Mouse (Mus musculus): ENCODE measurements around the gene Gen1.

Gene Gen1

DNA sequence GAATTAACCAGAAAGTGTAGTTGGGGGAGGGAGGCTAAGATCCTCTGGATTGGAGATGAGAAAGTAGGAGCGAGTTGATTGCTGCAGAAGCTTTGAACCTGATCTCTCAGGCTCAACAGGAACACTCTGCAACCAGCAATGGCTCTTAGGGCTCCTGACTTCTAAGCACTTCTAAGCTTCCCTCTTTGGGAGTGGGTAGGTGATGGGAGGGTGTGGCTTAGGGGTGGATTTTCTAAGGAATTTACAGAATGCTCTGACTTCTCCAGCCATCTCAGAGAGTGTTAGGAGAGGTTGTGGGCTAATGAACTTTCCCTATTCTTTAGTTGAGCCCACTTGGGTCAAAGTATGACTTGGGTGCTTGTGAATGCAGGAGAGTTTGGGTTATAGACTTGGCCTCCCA lies 39.5 kb downstream of the Gen1 start:
- intact Hi-C loops (cut with DNase I), result no loop called here

GRCm38 (mm10) chr12:11224722-11225121 lies 40.9 kb downstream of the Gen1 start:
- intact Hi-C loops (cut with DNase I), result no loop called here

- intact Hi-C loops (cut with DNase I), result no loop called here
Measured at GRCm38 (mm10) chr12:11223090-11223489, 42.5 kb downstream of the Gen1 start.

GRCm38 (mm10) chr12:11222566-11222965 lies 43.0 kb downstream of the Gen1 start:
- intact Hi-C loops (cut with DNase I), result no loop called here

GRCm38 (mm10) chr12:11221524-11222330 lies 43.9 kb downstream of the Gen1 start:
- intact Hi-C loops (cut with DNase I), result no loop called here

DNA sequence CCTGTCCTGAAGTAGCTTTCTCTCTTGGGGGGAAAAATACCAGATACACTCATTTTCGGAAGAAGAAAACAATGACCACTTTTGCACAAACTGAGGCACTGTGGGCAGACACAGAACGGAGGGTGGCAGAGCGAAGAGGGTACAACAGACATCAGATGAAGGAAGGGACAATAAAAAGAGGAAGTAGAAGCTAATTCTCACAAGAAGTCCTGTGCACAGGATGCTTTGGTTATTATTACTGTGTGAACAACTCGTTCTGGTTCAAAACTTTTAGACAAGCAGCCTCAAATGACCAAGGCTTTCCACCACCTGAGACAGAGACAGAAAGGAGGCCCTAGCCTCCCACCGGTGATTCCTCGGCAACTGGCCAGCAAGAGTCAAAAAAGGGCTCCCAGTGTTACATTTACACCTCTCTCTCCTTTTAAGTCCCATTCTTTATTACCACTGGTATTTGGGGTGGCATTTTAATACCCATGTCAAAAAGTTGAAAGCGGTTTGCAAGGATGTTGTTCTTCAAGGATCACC lies 47.8 kb downstream of the Gen1 start:
- intact Hi-C loops (cut with DNase I), result no loop called here

- intact Hi-C loops (cut with DNase I), result no loop called here
Measured at GRCm38 (mm10) chr12:11216454-11216853, 49.1 kb downstream of the Gen1 start.

DNA sequence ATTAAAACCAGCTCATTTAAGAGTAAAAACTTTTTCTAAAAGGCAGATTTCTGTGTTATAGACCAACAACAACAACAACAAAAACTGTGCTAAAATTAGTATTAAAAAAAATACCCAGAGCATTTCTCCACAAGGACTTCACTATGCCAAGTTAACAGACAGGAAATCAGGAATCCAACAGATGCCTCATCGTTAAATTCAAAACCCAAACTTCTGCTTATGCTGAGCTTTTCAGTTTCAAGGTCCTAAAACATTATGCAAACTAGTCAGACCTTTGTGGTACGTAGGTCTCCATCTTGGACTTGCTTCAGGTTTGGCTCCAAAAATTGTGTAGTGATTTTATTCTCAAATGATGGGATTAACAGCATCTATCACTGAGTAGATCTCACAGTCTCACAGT lies 50.0 kb downstream of the Gen1 start:
- intact Hi-C loops (cut with DNase I), result no loop called here

DNA sequence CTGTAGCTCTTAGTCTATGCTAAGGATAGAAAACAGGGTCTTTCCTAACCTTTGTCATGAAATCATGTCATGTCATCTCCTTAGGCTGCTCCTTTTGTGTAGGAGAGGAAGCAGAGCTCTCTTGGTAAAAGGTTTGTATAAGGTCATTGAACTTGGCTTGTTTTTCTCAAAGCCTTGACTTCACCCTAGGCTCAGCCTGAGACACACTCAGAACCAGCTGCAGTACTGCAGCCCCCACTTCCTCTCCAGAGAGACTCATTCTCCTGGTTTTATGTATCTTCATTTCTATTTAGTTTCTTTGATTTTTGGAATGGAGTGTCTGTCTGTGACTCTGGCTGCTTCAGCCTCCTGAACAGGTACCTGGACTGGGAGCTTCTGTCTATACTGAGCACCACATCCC lies 50.8 kb downstream of the Gen1 start:
- intact Hi-C loops (cut with DNase I), result no loop called here

GRCm38 (mm10) chr12:11212881-11213280 lies 52.7 kb downstream of the Gen1 start:
- intact Hi-C loops (cut with DNase I), result no loop called here

DNA sequence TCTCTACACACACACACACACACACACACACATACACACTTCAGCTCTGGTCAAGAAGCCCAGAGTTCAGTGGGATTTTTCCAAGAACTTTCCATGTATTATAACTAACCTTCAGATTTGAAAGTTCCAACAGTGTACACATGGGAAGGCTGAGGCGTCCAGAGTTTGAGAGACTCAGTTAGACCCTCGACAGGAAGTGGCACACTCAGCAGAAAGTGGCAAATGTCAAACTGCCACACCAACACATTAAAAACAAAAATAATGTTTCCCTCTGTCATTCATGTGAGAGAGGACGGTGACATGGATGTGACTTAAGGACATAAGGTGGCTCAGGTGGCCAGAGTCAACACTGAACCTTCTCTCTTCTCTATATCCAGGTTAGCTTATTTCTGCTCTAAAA lies 55.2 kb downstream of the Gen1 start:
- intact Hi-C loops (cut with DNase I), result no loop called here

GRCm38 (mm10) chr12:11209636-11210035 lies 56.0 kb downstream of the Gen1 start:
- intact Hi-C loops (cut with DNase I), result no loop called here

- intact Hi-C loops (cut with DNase I), result no loop called here
Measured at GRCm38 (mm10) chr12:11208872-11209271, 56.7 kb downstream of the Gen1 start, which contains the start of gene Msgn1. Msgn1 (minus strand) TSS chr12:11208972.

GRCm38 (mm10) chr12:11206321-11206720 lies 59.3 kb downstream of the Gen1 start:
- intact Hi-C loops (cut with DNase I), result no loop called here

DNA sequence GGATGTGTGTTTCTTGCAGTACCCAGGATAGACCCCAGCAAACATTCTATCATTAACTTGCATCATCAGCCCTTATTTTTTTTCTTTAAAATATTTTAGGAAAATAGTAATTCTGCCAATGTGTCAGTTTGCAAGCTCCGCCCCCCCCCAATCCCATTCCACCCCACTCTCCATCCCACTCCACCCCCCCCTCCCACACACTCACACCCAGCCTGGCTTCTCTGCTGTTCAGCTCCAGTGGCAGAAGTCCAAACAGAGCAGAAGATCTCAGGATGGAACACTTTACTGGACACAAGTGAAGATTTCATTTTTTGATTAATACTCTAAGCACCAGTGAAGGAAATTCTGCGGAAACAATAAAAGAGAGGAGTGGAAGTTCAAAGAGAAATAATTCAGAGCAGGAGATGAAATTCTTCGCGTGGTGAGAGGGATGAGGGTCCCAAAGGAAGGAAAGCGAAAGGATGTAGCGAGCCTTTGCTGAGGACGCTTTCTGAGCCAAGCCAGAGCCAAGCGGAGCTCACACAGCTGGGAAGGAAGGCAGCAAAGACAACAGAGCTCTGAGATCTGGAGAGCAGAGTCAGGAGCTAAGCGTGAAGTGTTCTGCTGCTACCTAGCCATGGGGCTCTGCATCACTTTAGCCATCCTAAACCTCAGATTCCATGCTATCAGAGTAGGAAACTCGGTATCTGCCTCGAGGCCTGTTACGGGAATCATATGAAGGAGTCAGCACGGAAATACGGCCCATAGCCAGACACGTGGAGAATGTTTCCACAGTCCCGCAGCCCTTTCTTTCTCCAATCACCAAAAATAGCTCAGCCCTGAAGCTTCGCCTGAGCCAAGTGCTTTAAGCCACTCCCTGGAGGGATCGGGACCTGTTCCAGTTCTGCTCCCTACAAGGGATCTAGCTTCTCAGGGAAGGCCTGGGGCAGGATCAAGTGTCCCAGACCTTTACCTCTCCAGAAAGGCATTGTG lies 61.6 kb downstream of the Gen1 start:
- intact Hi-C loops (cut with DNase I), result no loop called here

GRCm38 (mm10) chr12:11202476-11202875 lies 63.1 kb downstream of the Gen1 start:
- intact Hi-C loops (cut with DNase I), result no loop called here

DNA sequence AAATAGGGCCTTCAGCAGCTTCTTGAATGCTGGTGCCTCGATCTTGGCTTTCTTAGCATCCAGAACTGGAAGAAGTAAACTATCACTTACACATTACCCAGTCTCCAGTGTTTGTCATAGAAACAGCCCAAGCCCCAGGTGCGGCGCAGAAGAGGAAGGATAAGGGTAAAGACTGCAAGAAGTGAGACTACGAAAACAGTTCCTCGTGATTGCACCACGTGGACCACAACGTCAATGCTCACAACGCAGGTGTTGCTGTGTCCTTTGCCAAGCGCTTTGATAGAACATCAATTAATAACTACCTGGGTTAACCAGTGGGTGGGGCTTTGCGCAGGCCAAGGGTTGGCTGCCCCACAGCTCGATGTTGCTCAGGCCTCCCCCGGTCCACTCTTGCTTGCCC lies 64.9 kb downstream of the Gen1 start:
- intact Hi-C loops (cut with DNase I), result no loop called here

- intact Hi-C loops (cut with DNase I), result loop anchor here (5.0 kb wide), 2 partner anchors 69 to 139 kb away; partner anchors contain the start of genes Gen1 and Smc6
Measured at GRCm38 (mm10) chr12:11198551-11198950, 67.0 kb downstream of the Gen1 start.

GRCm38 (mm10) chr12:11198026-11198425 lies 67.6 kb downstream of the Gen1 start:
- intact Hi-C loops (cut with DNase I), result loop anchor here (5.0 kb wide), 2 partner anchors 69 to 139 kb away; partner anchors contain the start of genes Gen1 and Smc6

DNA sequence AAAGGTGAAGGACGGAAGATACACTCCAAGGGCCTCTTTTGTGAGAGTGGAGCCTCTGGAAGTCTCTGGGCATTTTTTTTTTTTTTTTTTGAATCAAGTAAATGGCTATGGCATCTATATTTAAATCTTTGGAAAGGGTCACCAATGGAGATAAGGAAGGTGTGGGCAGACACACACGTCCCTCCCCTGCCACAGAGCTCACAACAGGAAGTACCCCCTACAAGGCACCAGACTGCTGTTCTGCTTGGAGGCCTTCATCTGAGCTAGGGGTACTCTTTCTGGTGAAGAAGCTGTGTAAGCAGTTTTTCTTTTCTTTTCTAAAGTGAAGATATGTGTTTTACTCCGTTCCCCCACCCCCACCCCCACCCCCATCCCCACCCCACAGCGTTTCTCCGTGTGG lies 68.8 kb downstream of the Gen1 start:
- intact Hi-C loops (cut with DNase I), result loop anchor here (5.0 kb wide), 2 partner anchors 70 to 140 kb away; partner anchors contain the start of genes Gen1 and Smc6

- intact Hi-C loops (cut with DNase I), result loop anchor here (5.0 kb wide), 2 partner anchors 71 to 141 kb away; partner anchors contain the start of genes Gen1 and Smc6
Measured at GRCm38 (mm10) chr12:11196142-11196597, 69.4 kb downstream of the Gen1 start.
